Mouse (Mus musculus): Measurements from ENCODE around the gene Abcb10.

- TF ChIP-seq CTCF (IDR thresholded peaks at IDR 0.05; ENCODE audit: low read depth) (no peak), EP300 (IDR thresholded peaks at IDR 0.05; ENCODE audit: low read depth) (no peak)
Observed at GRCm38 (mm10) chr8:123989128-123989527, 6.2 kb upstream of the Abcb10 start.
